In the genomic region with DNA sequence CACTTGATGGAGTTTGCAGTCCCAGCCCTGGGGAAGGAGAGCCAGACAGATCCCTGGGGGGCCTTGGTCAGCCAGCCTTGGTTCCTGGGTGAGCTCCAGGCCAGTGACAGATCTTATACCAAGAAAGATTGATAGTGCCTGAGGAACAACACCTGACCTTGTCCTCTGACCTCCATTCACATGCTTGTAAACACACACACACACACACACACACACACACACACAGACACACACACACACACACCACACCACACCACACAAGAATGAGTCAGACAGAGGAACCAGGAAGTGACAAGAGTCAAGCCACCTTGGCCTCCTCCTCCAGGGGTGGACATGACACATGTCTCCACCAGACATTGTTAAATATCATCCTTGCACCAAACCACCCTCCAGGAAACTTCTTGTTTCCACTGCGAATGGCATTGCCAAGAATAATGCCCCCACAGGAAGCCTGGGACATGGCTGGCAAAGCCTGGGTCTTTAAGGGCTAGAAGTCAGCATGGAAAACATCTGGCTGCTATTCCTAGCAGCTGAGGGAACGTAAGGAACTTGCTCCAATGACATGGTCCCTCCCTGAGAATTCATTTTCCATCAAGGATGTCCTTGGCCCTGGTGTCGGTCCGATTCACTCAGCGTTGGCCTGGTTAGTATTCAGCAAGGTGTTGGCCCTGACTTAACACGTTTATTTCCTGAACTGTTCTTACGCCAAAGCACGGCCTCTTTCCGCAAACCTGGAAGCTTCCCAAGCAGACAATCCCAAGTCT, we compare ENCODE assay signal across 10 mouse cellular contexts.
DNase-seq lines count a peak whose midpoint lies in the region; ATAC-seq lines count a peak whose summit lies in the region.
"Had no signal": no experiment of that assay in that cellular context is flagged by ENCODE, and none has a peak within 500 bp of the region (broad histone marks: within the 10 kb centered on the region; RNA-seq: fewer than 3 reads in every experiment).

No protein-coding gene starts in this region.

- no peak for ATAC-seq in lung, embryonic 15.5 days (ENCODE audit: borderline replicate concordance, extremely low read depth, low FRiP score, low TSS enrichment)
- ATAC-seq in common myeloid progenitor, adult 5-6 weeks (replicated peaks; ENCODE audit: low read depth, poor library complexity, severe bottlenecking): peak; percentile 62
- ATAC-seq in inflammation-experienced regulatory T-cells, adult 6 months: peak; percentile 48
- ATAC-seq in forebrain, embryonic 15.5 days (replicated peaks): no peak

- no peak for DNase-seq in lung, adult 18-20 months
- peak; percentile 41 to 56 for DNase-seq in natural killer cell, adult 2 months (ENCODE audit: low spot score in 2 of 2)
- DNase-seq in frontal cortex, postnatal 14 days (ENCODE audit: low spot score in 2 of 2): no peak
- no peak for DNase-seq in midbrain, embryonic 10.5 days (ENCODE audit: low spot score)
- DNase-seq: cerebellum, adult 11 months had no signal

- no peak overlapping the region for H3K4me2 ChIP-seq in lung, embryonic 15.5 days
- H3K4me2 ChIP-seq in forebrain, embryonic 15.5 days (replicated peaks): no peak overlapping the region

- no peaks in the 10 kb centered on the region for H3K4me1 ChIP-seq in lung, embryonic 15.5 days
- H3K4me1 ChIP-seq in midbrain, embryonic 10.5 days: no peaks in the 10 kb centered on the region
- no peaks in the 10 kb centered on the region for H3K4me1 ChIP-seq in forebrain, embryonic 15.5 days

- no peaks in the 10 kb centered on the region for H3K36me3 ChIP-seq in lung, embryonic 15.5 days
- no peaks in the 10 kb centered on the region for H3K36me3 ChIP-seq in midbrain, embryonic 10.5 days
- no peaks in the 10 kb centered on the region for H3K36me3 ChIP-seq in forebrain, embryonic 15.5 days

- no peaks in the 10 kb centered on the region for H3K27me3 ChIP-seq in lung, embryonic 15.5 days
- H3K27me3 ChIP-seq in midbrain, embryonic 10.5 days (ENCODE audit: low read depth, poor library complexity, severe bottlenecking): no peaks in the 10 kb centered on the region
- no peaks in the 10 kb centered on the region for H3K27me3 ChIP-seq in forebrain, embryonic 15.5 days

- no peak overlapping the region for H3K4me3 ChIP-seq in lung, embryonic 15.5 days
- H3K4me3 ChIP-seq in midbrain, embryonic 10.5 days: no peak overlapping the region
- H3K4me3 ChIP-seq in forebrain, embryonic 15.5 days: no peak overlapping the region
- H3K4me3 ChIP-seq: layer of hippocampus, adult 2 months had no signal

- H3K9me3 ChIP-seq in lung, embryonic 15.5 days: no peaks in the 10 kb centered on the region
- peaks cover 3% of the 10 kb centered on the region; the same call in 1 of the 2 replicates for H3K9me3 ChIP-seq in midbrain, embryonic 10.5 days (replicated peaks)
- no peaks in the 10 kb centered on the region for H3K9me3 ChIP-seq in forebrain, embryonic 15.5 days

- WGBS in lung, embryonic 15.5 days: 69% methylated on average over 9 of the region's 9 CpGs
- 92% methylated on average over 9 of the region's 9 CpGs for WGBS in midbrain, embryonic 10.5 days
- WGBS in forebrain, embryonic 15.5 days: 82% methylated on average over 9 of the region's 9 CpGs

- no peak overlapping the region for H3K9ac ChIP-seq in lung, embryonic 15.5 days
- H3K9ac ChIP-seq in forebrain, embryonic 15.5 days (replicated peaks): no peak overlapping the region

- H3K27ac ChIP-seq in lung, embryonic 15.5 days: peak overlapping the region; percentile 21; the same call in 1 of the 2 replicates
- H3K27ac ChIP-seq in midbrain, embryonic 10.5 days (replicated peaks): no peak overlapping the region
- H3K27ac ChIP-seq in forebrain, embryonic 15.5 days (replicated peaks): no peak overlapping the region
- H3K27ac ChIP-seq: layer of hippocampus, adult 2 months had no signal

Comparison
In these comparisons a context has a peak if more than half of its experiments do, and no peak if none do; other contexts are left out.
1. ATAC-seq: peak in common myeloid progenitor, adult 5-6 weeks (single experiment) and inflammation-experienced regulatory T-cells, adult 6 months (single experiment); none in lung, embryonic 15.5 days (single experiment) and forebrain, embryonic 15.5 days (single experiment).
2. DNase-seq: peak in natural killer cell, adult 2 months (2 of 2); none in lung, adult 18-20 months (0 of 2), frontal cortex, postnatal 14 days (0 of 2) and midbrain, embryonic 10.5 days (single experiment).